Mouse (Mus musculus): ENCODE data around the gene Sox9.
A peak's percentile ranks its signal among the peaks of the same experiment; 100 is the strongest.

The Sox9 gene

GRCm38 (mm10) chr11:112781994-112782356 is at the start of gene Sox9:
Sox9 (plus strand) TSS chr11:112782224.
- DNase-seq (ENCODE audit: low read depth, low spot score): peak; percentile 93

GRCm38 (mm10) chr11:112732401-112732800 is 49.6 kb upstream of the Sox9 start:
- no peak for DNase-seq (ENCODE audit: low read depth, low spot score)

- DNase-seq (ENCODE audit: low read depth, low spot score): no peak
Measured at GRCm38 (mm10) chr11:112737071-112737470, 45.0 kb upstream of the Sox9 start.

GRCm38 (mm10) chr11:112739681-112740080 is 42.3 kb upstream of the Sox9 start:
- DNase-seq (ENCODE audit: low read depth, low spot score): no peak

- no peak for DNase-seq (ENCODE audit: low read depth, low spot score)
Measured at GRCm38 (mm10) chr11:112756516-112756915, 25.5 kb upstream of the Sox9 start.

GRCm38 (mm10) chr11:112758056-112758455 is 24.0 kb upstream of the Sox9 start:
- DNase-seq (ENCODE audit: low read depth, low spot score): no peak

GRCm38 (mm10) chr11:112766956-112767355 is 15.1 kb upstream of the Sox9 start:
- no peak for DNase-seq (ENCODE audit: low read depth, low spot score)

- DNase-seq (ENCODE audit: low read depth, low spot score): no peak
Measured at GRCm38 (mm10) chr11:112767531-112768041, 14.4 kb upstream of the Sox9 start.

- peak; percentile 62 for DNase-seq (ENCODE audit: low read depth, low spot score)
Measured at GRCm38 (mm10) chr11:112772791-112773355, 9.2 kb upstream of the Sox9 start.

- DNase-seq (ENCODE audit: low read depth, low spot score): peak; percentile 33
Measured at GRCm38 (mm10) chr11:112779762-112780161, 2.3 kb upstream of the Sox9 start.

- no peak for DNase-seq (ENCODE audit: low read depth, low spot score)
Measured at GRCm38 (mm10) chr11:112780394-112780920, 1.6 kb upstream of the Sox9 start.

- DNase-seq (ENCODE audit: low read depth, low spot score): peak; percentile 47
Measured at GRCm38 (mm10) chr11:112781035-112781911, 751 bp upstream of the Sox9 start.

- peak; percentile 67 for DNase-seq (ENCODE audit: low read depth, low spot score)
Measured at GRCm38 (mm10) chr11:112782357-112783121, 515 bp downstream of the Sox9 start.

- peak; percentile 68 for DNase-seq (ENCODE audit: low read depth, low spot score)
Measured at GRCm38 (mm10) chr11:112783401-112784346, 1.6 kb downstream of the Sox9 start.

GRCm38 (mm10) chr11:112784347-112784902 is 2.4 kb downstream of the Sox9 start:
- peak; percentile 30 for DNase-seq (ENCODE audit: low read depth, low spot score)

- DNase-seq (ENCODE audit: low read depth, low spot score): peak; percentile 66
Measured at GRCm38 (mm10) chr11:112784903-112785381, 2.9 kb downstream of the Sox9 start.

- DNase-seq (ENCODE audit: low read depth, low spot score): no peak
Measured at GRCm38 (mm10) chr11:112785581-112785980, 3.6 kb downstream of the Sox9 start.

GRCm38 (mm10) chr11:112786427-112786826 is 4.4 kb downstream of the Sox9 start:
- no peak for DNase-seq (ENCODE audit: low read depth, low spot score)

GRCm38 (mm10) chr11:112788296-112788695 is 6.3 kb downstream of the Sox9 start:
- DNase-seq (ENCODE audit: low read depth, low spot score): no peak

- DNase-seq (ENCODE audit: low read depth, low spot score): no peak
Measured at GRCm38 (mm10) chr11:112796379-112796778, 14.4 kb downstream of the Sox9 start.
